ENCODE assay signal across 23 mouse cellular contexts in the genomic region with DNA sequence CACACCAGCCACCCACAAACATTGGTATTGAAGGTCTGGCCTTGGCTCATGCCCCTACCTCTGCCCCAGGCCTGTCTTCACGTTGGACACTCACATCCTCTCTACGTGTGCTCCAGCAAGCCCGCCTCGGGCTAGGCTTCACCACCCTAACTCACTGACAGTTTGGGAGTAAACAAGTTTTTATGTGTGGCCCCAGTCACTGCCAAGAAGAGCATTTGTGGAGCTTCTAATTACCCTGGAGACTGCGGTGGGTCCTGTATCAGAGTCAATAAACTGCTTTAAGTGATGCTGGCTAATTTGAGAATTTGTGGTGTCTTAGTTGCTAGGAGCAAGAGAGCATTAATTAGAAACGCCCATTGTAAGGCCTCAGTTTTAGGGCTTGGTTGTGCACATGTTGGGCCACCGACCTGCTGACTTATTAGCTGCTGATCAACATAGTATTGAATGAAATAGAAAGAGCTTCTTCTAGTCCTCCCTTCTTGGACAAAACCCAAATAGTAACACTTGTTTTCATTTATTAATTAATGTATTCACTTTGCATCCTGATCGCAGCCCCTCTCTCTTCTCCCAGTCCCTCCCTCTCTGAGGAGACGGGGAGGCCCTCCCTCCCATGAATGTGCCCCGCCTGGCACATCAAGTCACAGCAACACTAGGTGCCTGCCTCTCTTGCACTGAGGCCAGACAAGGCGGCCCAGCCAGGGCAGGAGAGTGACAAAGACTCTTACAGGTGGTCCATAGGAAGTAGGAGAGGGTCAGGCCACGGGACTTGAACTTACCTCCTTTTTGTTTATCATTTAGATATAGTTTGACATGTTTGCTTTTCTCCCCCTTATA.
A peak's percentile ranks its signal among the peaks of the same experiment; 100 is the strongest.
DNase-seq lines count a peak whose midpoint lies in the region; ATAC-seq and TF ChIP-seq lines count a peak whose summit lies in the region.
"Had no signal": no experiment of that assay in that cellular context is flagged by ENCODE, and none has a peak within 500 bp of the region (broad histone marks: within the 10 kb centered on the region; RNA-seq: fewer than 3 reads in every experiment).

No protein-coding gene starts in this region.

- no peaks in the 10 kb centered on the region for H3K27me3 ChIP-seq in forebrain, postnatal 0 days (ENCODE audit: insufficient read depth, low read length)
- no peaks in the 10 kb centered on the region for H3K27me3 ChIP-seq in forebrain, embryonic 11.5 days (ENCODE audit: control insufficient read depth, insufficient read depth, low read length)
- no peaks in the 10 kb centered on the region for H3K27me3 ChIP-seq in midbrain, embryonic 16.5 days (ENCODE audit: control insufficient read depth, insufficient read depth, low read depth, low read length)
- no peaks in the 10 kb centered on the region for H3K27me3 ChIP-seq in midbrain, embryonic 10.5 days (ENCODE audit: low read depth, poor library complexity, severe bottlenecking)
- H3K27me3 ChIP-seq in neural tube, embryonic 13.5 days, result no peaks in the 10 kb centered on the region
- H3K27me3 ChIP-seq: embryonic facial prominence, embryonic 12.5 days; heart, embryonic 15.5 days; intestine, embryonic 15.5 days had no signal

- WGBS in forebrain, postnatal 0 days, result 27% methylated on average over 12 of the region's 12 CpGs
- WGBS in forebrain, embryonic 11.5 days, result 66% methylated on average over 12 of the region's 12 CpGs
- WGBS in midbrain, embryonic 16.5 days, result 77% methylated on average over 12 of the region's 12 CpGs
- 85% methylated on average over 12 of the region's 12 CpGs for WGBS in midbrain, embryonic 10.5 days
- 45% methylated on average over 12 of the region's 12 CpGs for WGBS in neural tube, embryonic 13.5 days

- H3K4me2 ChIP-seq in forebrain, postnatal 0 days (ENCODE audit: low read depth), result no peak overlapping the region
- no peak overlapping the region for H3K4me2 ChIP-seq in forebrain, embryonic 11.5 days (ENCODE audit: low read depth, low read length, severe bottlenecking)
- H3K4me2 ChIP-seq in midbrain, embryonic 16.5 days (ENCODE audit: low read length), result no peak overlapping the region
- H3K4me2 ChIP-seq in neural tube, embryonic 13.5 days, result no peak overlapping the region
- H3K4me2 ChIP-seq: embryonic facial prominence, embryonic 12.5 days; heart, embryonic 15.5 days; intestine, embryonic 15.5 days; midbrain, embryonic 11.5 days had no signal

- H3K9me3 ChIP-seq in forebrain, postnatal 0 days (ENCODE audit: low read length), result no peaks in the 10 kb centered on the region
- no peaks in the 10 kb centered on the region for H3K9me3 ChIP-seq in forebrain, embryonic 11.5 days (ENCODE audit: control insufficient read depth, low read length)
- no peaks in the 10 kb centered on the region for H3K9me3 ChIP-seq in midbrain, embryonic 16.5 days (replicated peaks; ENCODE audit: control insufficient read depth, low read length, poor library complexity, severe bottlenecking)
- no peaks in the 10 kb centered on the region for H3K9me3 ChIP-seq in midbrain, embryonic 10.5 days (replicated peaks)
- H3K9me3 ChIP-seq in neural tube, embryonic 13.5 days, result no peaks in the 10 kb centered on the region
- H3K9me3 ChIP-seq: embryonic facial prominence, embryonic 12.5 days; G1E; heart, embryonic 15.5 days; intestine, embryonic 15.5 days had no signal

- no peak overlapping the region for H3K27ac ChIP-seq in forebrain, postnatal 0 days (ENCODE audit: low read depth, low read length)
- no peak overlapping the region for H3K27ac ChIP-seq in forebrain, embryonic 11.5 days (ENCODE audit: low read depth, low read length)
- H3K27ac ChIP-seq in midbrain, embryonic 16.5 days (ENCODE audit: low read length), result no peak overlapping the region
- H3K27ac ChIP-seq in midbrain, embryonic 10.5 days (replicated peaks), result no peak overlapping the region
- H3K27ac ChIP-seq in neural tube, embryonic 13.5 days (replicated peaks), result no peak overlapping the region
- H3K27ac ChIP-seq: embryonic facial prominence, embryonic 12.5 days; gastrocnemius, adult 2 months; heart, embryonic 15.5 days; intestine, embryonic 15.5 days had no signal

- TF ChIP-seq CTCF in forebrain, postnatal 0 days (IDR thresholded peaks at IDR 0.05; ENCODE audit: low read depth), result no peak

- peak; percentile 10 for DNase-seq in forebrain, postnatal 0 days
- DNase-seq in forebrain, embryonic 11.5 days (ENCODE audit: low spot score), result no peak
- DNase-seq in midbrain, embryonic 10.5 days (ENCODE audit: low spot score), result no peak
- peak; percentile 26 for DNase-seq in ZHBTc4 (ENCODE audit: low read depth, low spot score)
- DNase-seq in cerebellum, adult 18-20 months, result no peak
- DNase-seq: adrenal gland, adult 8-10 months; cerebellum, adult 2 months; cerebellum, postnatal 25 days; gastrocnemius, adult 2 months; heart, postnatal 4 days; kidney, adult 8-10 months; kidney, postnatal 10 days; lung, postnatal 10 days; right cerebral cortex, postnatal 25 days; thymus, postnatal 25 days had no signal

- ATAC-seq in forebrain, postnatal 0 days, result peak; percentile 18; the same call in 1 of the 2 replicates
- no peak for ATAC-seq in forebrain, embryonic 11.5 days (replicated peaks; ENCODE audit: low FRiP score)
- 0 out of 2 replicates have a peak, but pooled peaks have one; percentile 32 for ATAC-seq in midbrain, embryonic 16.5 days
- ATAC-seq in neural tube, embryonic 13.5 days (ENCODE audit: low read depth), result peak; percentile 90
- ATAC-seq: intestine, embryonic 15.5 days; Patski had no signal

- H3K4me3 ChIP-seq in forebrain, postnatal 0 days (ENCODE audit: low read depth, low read length), result no peak overlapping the region
- no peak overlapping the region for H3K4me3 ChIP-seq in forebrain, embryonic 11.5 days (ENCODE audit: low read depth, low read length)
- H3K4me3 ChIP-seq in midbrain, embryonic 16.5 days (ENCODE audit: low read depth, low read length), result no peak overlapping the region
- no peak overlapping the region for H3K4me3 ChIP-seq in midbrain, embryonic 10.5 days
- no peak overlapping the region for H3K4me3 ChIP-seq in neural tube, embryonic 13.5 days
- H3K4me3 ChIP-seq: embryonic facial prominence, embryonic 12.5 days; gastrocnemius, adult 2 months; heart, embryonic 15.5 days; intestine, embryonic 15.5 days had no signal

- H3K9ac ChIP-seq in forebrain, postnatal 0 days, result no peak overlapping the region
- H3K9ac ChIP-seq in forebrain, embryonic 11.5 days (ENCODE audit: low read length), result no peak overlapping the region
- no peak overlapping the region for H3K9ac ChIP-seq in midbrain, embryonic 16.5 days (ENCODE audit: low read depth, low read length)
- H3K9ac ChIP-seq in neural tube, embryonic 13.5 days, result no peak overlapping the region
- H3K9ac ChIP-seq: embryonic facial prominence, embryonic 12.5 days; heart, embryonic 15.5 days; intestine, embryonic 15.5 days had no signal

- H3K36me3 ChIP-seq in forebrain, postnatal 0 days (ENCODE audit: insufficient read depth), result no peaks in the 10 kb centered on the region
- no peaks in the 10 kb centered on the region for H3K36me3 ChIP-seq in forebrain, embryonic 11.5 days (ENCODE audit: control insufficient read depth, insufficient read depth, low read length)
- no peaks in the 10 kb centered on the region for H3K36me3 ChIP-seq in midbrain, embryonic 16.5 days (ENCODE audit: control insufficient read depth, insufficient read depth, low read length)
- H3K36me3 ChIP-seq in midbrain, embryonic 10.5 days, result no peaks in the 10 kb centered on the region
- H3K36me3 ChIP-seq in neural tube, embryonic 13.5 days, result no peaks in the 10 kb centered on the region
- H3K36me3 ChIP-seq: embryonic facial prominence, embryonic 12.5 days; G1E; heart, embryonic 15.5 days; intestine, embryonic 15.5 days had no signal

- H3K4me1 ChIP-seq in forebrain, postnatal 0 days (ENCODE audit: insufficient read depth), result no peaks in the 10 kb centered on the region
- no peaks in the 10 kb centered on the region for H3K4me1 ChIP-seq in forebrain, embryonic 11.5 days (replicated peaks; ENCODE audit: control insufficient read depth, insufficient read depth, low read length)
- no peaks in the 10 kb centered on the region for H3K4me1 ChIP-seq in midbrain, embryonic 16.5 days (ENCODE audit: control insufficient read depth, insufficient read depth, low read length)
- H3K4me1 ChIP-seq in midbrain, embryonic 10.5 days, result no peaks in the 10 kb centered on the region
- H3K4me1 ChIP-seq in neural tube, embryonic 13.5 days (replicated peaks), result no peaks in the 10 kb centered on the region; the same call in 1 of the 2 replicates
- H3K4me1 ChIP-seq: heart, embryonic 15.5 days had no signal

Comparison
In these comparisons a context has a peak if more than half of its experiments do, and no peak if none do; other contexts are left out.
1. DNase-seq: peak in forebrain, postnatal 0 days (single experiment) and ZHBTc4 (single experiment); none in forebrain, embryonic 11.5 days (single experiment), midbrain, embryonic 10.5 days (single experiment) and cerebellum, adult 18-20 months (0 of 2).